Mouse (Mus musculus): ENCODE data around the gene Nkapd1. TPM values are rescaled to one million over a fixed set of nuclear protein-coding genes. Genes with fewer than 3 reads are reported as not detected.

Nkapd1 gene
- polyA plus RNA-seq, 1 experiment from 2014 or later = 35.3 TPM

Other genes with a start within 250 kb of the Nkapd1 start
- gene Plet1, start 122.9 kb downstream of the Nkapd1 start, polyA plus RNA-seq (2014; fragmentation: Nextera tagmentation; extraction: Ambion mirVana) = 0.32 and 0.49 TPM in 2 replicates
- gene Pts, start 88.7 kb downstream of the Nkapd1 start, polyA plus RNA-seq (2014; fragmentation: Nextera tagmentation; extraction: Ambion mirVana) = 59.7 and 64.6 TPM in 2 replicates
- gene Il18, start 62.6 kb downstream of the Nkapd1 start, polyA plus RNA-seq (2014; fragmentation: Nextera tagmentation; extraction: Ambion mirVana) = 2.4 and 3.3 TPM in 2 replicates
- gene Bco2, start 62.3 kb downstream of the Nkapd1 start, polyA plus RNA-seq (2014; fragmentation: Nextera tagmentation; extraction: Ambion mirVana) = 0.13 and 0.47 TPM in 2 replicates
- gene Tex12, start 56.1 kb downstream of the Nkapd1 start, polyA plus RNA-seq (2014; fragmentation: Nextera tagmentation; extraction: Ambion mirVana) = not detected in 2 replicates
- gene Sdhd, start 13.7 kb downstream of the Nkapd1 start, polyA plus RNA-seq (2014; fragmentation: Nextera tagmentation; extraction: Ambion mirVana) = 302 and 308 TPM in 2 replicates
- 301 and 326 TPM in 2 replicates for gene Timm8b, start 13.6 kb downstream of the Nkapd1 start, polyA plus RNA-seq (2014; fragmentation: Nextera tagmentation; extraction: Ambion mirVana)
- 3.1 and 5.3 TPM in 2 replicates for gene Pih1d2, start 143 bp downstream of the Nkapd1 start, polyA plus RNA-seq (2014; fragmentation: Nextera tagmentation; extraction: Ambion mirVana)
- 61.2 and 65.6 TPM in 2 replicates for gene Dlat, start 42.3 kb upstream of the Nkapd1 start, polyA plus RNA-seq (2014; fragmentation: Nextera tagmentation; extraction: Ambion mirVana)
- 24.2 and 25.3 TPM in 2 replicates for gene Dixdc1, start 122.1 kb upstream of the Nkapd1 start, polyA plus RNA-seq (2014; fragmentation: Nextera tagmentation; extraction: Ambion mirVana)
- 3.4 and 3.8 TPM in 2 replicates for gene 2310030G06Rik, start 129.1 kb upstream of the Nkapd1 start, polyA plus RNA-seq (2014; fragmentation: Nextera tagmentation; extraction: Ambion mirVana)
- 17.4 and 23.2 TPM in 2 replicates for gene Cryab, start 133.9 kb upstream of the Nkapd1 start, polyA plus RNA-seq (2014; fragmentation: Nextera tagmentation; extraction: Ambion mirVana)
- gene Hspb2, start 134.9 kb upstream of the Nkapd1 start, polyA plus RNA-seq (2014; fragmentation: Nextera tagmentation; extraction: Ambion mirVana) = 3.0 and 4.4 TPM in 2 replicates
- 14.1 and 14.3 TPM in 2 replicates for gene Fdxacb1, start 150.8 kb upstream of the Nkapd1 start, polyA plus RNA-seq (2014; fragmentation: Nextera tagmentation; extraction: Ambion mirVana)
- 41.6 and 43.2 TPM in 2 replicates for gene Alg9, start 157.6 kb upstream of the Nkapd1 start, polyA plus RNA-seq (2014; fragmentation: Nextera tagmentation; extraction: Ambion mirVana)
- 32.4 and 33.3 TPM in 2 replicates for gene 1110032A03Rik, start 158.1 kb upstream of the Nkapd1 start, polyA plus RNA-seq (2014; fragmentation: Nextera tagmentation; extraction: Ambion mirVana)
- gene Ppp2r1b, start 227.8 kb upstream of the Nkapd1 start, polyA plus RNA-seq (2014; fragmentation: Nextera tagmentation; extraction: Ambion mirVana) = 126 and 136 TPM in 2 replicates

Measured in embryonic facial prominence, embryonic 11.5 days (tissue).